Mouse (Mus musculus): ENCODE measurements around the gene Fam43a. TPM values are rescaled to one million over a fixed set of nuclear protein-coding genes. Genes with fewer than 3 reads are reported as not detected.
A peak's percentile ranks its signal among the peaks of the same experiment; 100 is the strongest.

The Fam43a gene
- total and polyA plus RNA-seq, 3 experiments: 82.1 to 121 (median 106) TPM

DNA sequence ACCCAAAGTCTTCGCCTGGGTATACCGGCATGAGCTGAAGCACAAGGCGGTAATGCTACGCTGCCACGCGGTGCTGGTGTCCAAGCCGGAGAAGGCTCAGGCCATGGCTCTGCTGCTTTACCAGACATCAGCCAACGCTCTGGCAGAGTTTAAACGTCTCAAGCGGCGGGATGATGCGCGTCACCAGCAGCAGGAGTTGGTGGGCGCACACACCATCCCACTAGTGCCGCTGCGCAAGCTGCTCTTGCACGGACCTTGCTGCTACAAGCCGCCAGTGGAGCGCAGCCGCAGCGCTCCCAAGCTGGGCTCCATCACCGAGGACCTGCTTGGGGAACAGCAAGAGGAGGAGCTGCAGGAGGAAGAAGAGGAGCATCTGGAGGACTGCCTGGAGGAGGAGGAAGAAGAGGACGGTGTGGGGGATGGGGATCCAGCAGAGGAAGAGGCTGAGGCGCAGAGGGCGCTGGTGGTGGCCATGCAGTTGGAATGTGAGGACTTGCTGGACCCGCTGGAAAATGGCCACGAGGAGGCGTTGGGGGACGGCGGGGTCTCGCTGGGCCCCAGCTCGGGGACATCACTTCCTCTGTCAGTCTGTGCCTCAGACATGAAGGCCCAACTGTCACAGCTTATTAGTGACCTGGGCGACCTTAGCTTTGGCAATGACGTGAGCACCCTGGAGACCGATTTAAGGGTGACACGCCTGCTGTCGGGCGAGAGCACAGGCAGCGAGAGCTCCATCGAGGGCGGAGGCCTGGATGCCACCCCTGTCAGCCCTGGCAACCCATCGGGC is 1.7 kb downstream of the Fam43a start:
- peaks cover 40% of the 10 kb centered on the region for H3K79me2 ChIP-seq (replicated peaks; ENCODE audit: control insufficient read depth, extremely low read depth, insufficient read depth, poor library complexity, severe bottlenecking)
- dilution Hi-C loops (cut with MboI; ENCODE audit: extremely low pct_ligation_motif_present, extremely low pct_unique_long_range_greater_than_20kb, low sequenced_read_pairs): no loop called here
- no peaks in the 10 kb centered on the region for H3K9me3 ChIP-seq (replicated peaks; ENCODE audit: low read length)
- H3K9ac ChIP-seq (ENCODE audit: insufficient read depth, low read depth): peak overlapping the region; percentile 83
- in situ Hi-C loops (cut with MboI; ENCODE audit: low pct_ligation_motif_present, low pct_unique_long_range_greater_than_20kb, low sequenced_read_pairs): loop anchor here (5.0 to 10.0 kb wide), 2 partner anchors 36 to 74 kb away; no protein-coding TSS in a partner anchor
- peak overlapping the region; percentile 70 to 96 (median 74) for H3K4me3 ChIP-seq (replicated peaks in 1 of 3; ENCODE audit: low read depth in 2 of 3, low read length in 2 of 3, poor library complexity in 1 of 3)
- TF ChIP-seq MXI1 (IDR thresholded peaks at IDR 0.05; ENCODE audit: low read depth, low read length): peak; percentile 83
- peak; percentile 72 for TF ChIP-seq RAD21 (IDR thresholded peaks at IDR 0.05; ENCODE audit: low read depth, low read length)
- peak; percentile 74 for TF ChIP-seq SIN3A (IDR thresholded peaks at IDR 0.05; ENCODE audit: low read length)
- TF ChIP-seq GABPA (IDR thresholded peaks at IDR 0.05; ENCODE audit: insufficient replicate concordance, low read depth, low read length): no peak
- no peak; the same call in 1 of the 2 replicates for TF ChIP-seq EP300 (IDR thresholded peaks at IDR 0.05; ENCODE audit: low read length)
- TF ChIP-seq E2F4 (IDR thresholded peaks at IDR 0.05; ENCODE audit: insufficient replicate concordance, low read depth, low read length): no peak
- peak; percentile 79; the same call in 1 of the 2 replicates for TF ChIP-seq IRF4 (IDR thresholded peaks at IDR 0.05; ENCODE audit: low read depth, low read length)
- no peak for TF ChIP-seq MAFK (IDR thresholded peaks at IDR 0.05; ENCODE audit: insufficient replicate concordance, low read length)
- TF ChIP-seq ETS1 (conservative IDR thresholded peaks at IDR 0.05; ENCODE audit: low read depth, low read length): peak; percentile 52
- TF ChIP-seq JUND (conservative IDR thresholded peaks at IDR 0.05; ENCODE audit: low read depth, low read length): no peak
- 0 out of 2 replicates have a peak, but pooled peaks have one; percentile 20 for TF ChIP-seq POLR2AphosphoS2 (IDR thresholded peaks at IDR 0.05; ENCODE audit: low read depth, low read length)
- TF ChIP-seq UBTF (IDR thresholded peaks at IDR 0.05; ENCODE audit: low read depth, low read length): peak; percentile 81
- TF ChIP-seq TCF12 (IDR thresholded peaks at IDR 0.05; ENCODE audit: low read depth, low read length): peak; percentile 67
- peak; percentile 53; the same call in 1 of the 2 replicates for TF ChIP-seq ZKSCAN1 (IDR thresholded peaks at IDR 0.05; ENCODE audit: borderline replicate concordance, low read depth, low read length)
- TF ChIP-seq MYC (IDR thresholded peaks at IDR 0.05; ENCODE audit: low read depth, low read length): peak; percentile 44; the same call in 1 of the 2 replicates
- TF ChIP-seq MAX (IDR thresholded peaks at IDR 0.05; ENCODE audit: low read length): peak; percentile 60; the same call in 1 of the 2 replicates
- TF ChIP-seq HCFC1 (IDR thresholded peaks at IDR 0.05; ENCODE audit: low read depth, low read length): peak; percentile 43
- peak; percentile 90 for TF ChIP-seq SMC3 (IDR thresholded peaks at IDR 0.05; ENCODE audit: low read depth, low read length)
- TF ChIP-seq ELF1 (IDR thresholded peaks at IDR 0.05; ENCODE audit: low read depth, low read length): peak; percentile 74
- TF ChIP-seq ZMIZ1 (IDR thresholded peaks at IDR 0.05; ENCODE audit: low read depth, low read length): peak; percentile 68; the same call in 1 of the 2 replicates
- no peak; the same call in none of the 2 replicates for TF ChIP-seq MAZ (IDR thresholded peaks at IDR 0.05; ENCODE audit: low read depth, low read length)
- TF ChIP-seq NRF1 (IDR thresholded peaks at IDR 0.05; ENCODE audit: low read depth, low read length): peak; percentile 23; the same call in 1 of the 2 replicates
- 0 out of 2 replicates have a peak, but pooled peaks have one; percentile 16 for TF ChIP-seq ZNF384 (IDR thresholded peaks at IDR 0.05; ENCODE audit: low read depth, low read length)
- TF ChIP-seq PAX5 (IDR thresholded peaks at IDR 0.05; ENCODE audit: low read length): no peak
- peak; percentile 37; the same call in 1 of the 2 replicates for TF ChIP-seq ZC3H11A (IDR thresholded peaks at IDR 0.05; ENCODE audit: low read depth, low read length)
- TF ChIP-seq MEF2A (IDR thresholded peaks at IDR 0.05; ENCODE audit: borderline replicate concordance, low read depth, low read length): peak; percentile 68
- peak in 1 of 2 experiments; percentile 83; a peak in 2 of 4 replicates for TF ChIP-seq CTCF (conservative IDR thresholded peaks at IDR 0.05 in 1 of 2, IDR thresholded peaks at IDR 0.05 in 1 of 2; ENCODE audit: low read depth in 2 of 2, low read length in 2 of 2)
- peak; percentile 80 for TF ChIP-seq CHD2 (IDR thresholded peaks at IDR 0.05; ENCODE audit: low read length)
- no peak for TF ChIP-seq JUN (IDR thresholded peaks at IDR 0.05; ENCODE audit: insufficient read depth, low read depth, low read length)
- peak; percentile 44 for TF ChIP-seq NELFE (IDR thresholded peaks at IDR 0.05; ENCODE audit: low read depth, low read length)
- TF ChIP-seq CHD1 (IDR thresholded peaks at IDR 0.05; ENCODE audit: low read depth, low read length): peak; percentile 71
- TF ChIP-seq RCOR1 (conservative IDR thresholded peaks at IDR 0.05; ENCODE audit: low read depth, low read length): 0 out of 2 replicates have a peak, but pooled peaks have one; percentile 42
- TF ChIP-seq KAT2A (IDR thresholded peaks at IDR 0.05; ENCODE audit: insufficient replicate concordance, low read length): peak; percentile 60; the same call in 1 of the 2 replicates
- peak; percentile 28; the same call in 1 of the 2 replicates for TF ChIP-seq POLR2A (IDR thresholded peaks at IDR 0.05; ENCODE audit: low read depth, low read length)
- TF ChIP-seq BHLHE40 (IDR thresholded peaks at IDR 0.05; ENCODE audit: low read depth, low read length): peak; percentile 39; the same call in 1 of the 2 replicates
- no peaks in the 10 kb centered on the region for H3K27me3 ChIP-seq (replicated peaks)
- H3K4me2 ChIP-seq (ENCODE audit: insufficient read depth, low read depth, poor library complexity, severe bottlenecking): peak overlapping the region; percentile 77
- H3K36me3 ChIP-seq (replicated peaks in 1 of 2; ENCODE audit: control insufficient read depth in 1 of 2, insufficient read depth in 1 of 2, low read length in 1 of 2): peaks cover 14 to 34% of the 10 kb centered on the region in 2 experiments
- peak overlapping the region; percentile 60 for H3K27ac ChIP-seq (ENCODE audit: insufficient read depth, low read depth)
- H3K4me1 ChIP-seq (ENCODE audit: control insufficient read depth in 1 of 2, insufficient read depth in 2 of 2): peaks cover 25 to 59% of the 10 kb centered on the region in 2 experiments
- DNase-seq (ENCODE audit: extremely low read depth): peak; percentile 86

Measured in CH12.LX (cell line).